Mouse (Mus musculus) embryonic facial prominence, embryonic 14.5 days (tissue): Measurements from ENCODE around the gene Bean1. TPM values are rescaled to one million over a fixed set of nuclear protein-coding genes. Genes with fewer than 3 reads are reported as not detected.

Source experiments
- ATAC-seq: fragments of 200-750 bp; cut with Nextera tagmentation; 2 replicates; pipeline ENCODE4 v1.8.0; 2017; ENCODE audit warnings: low read depth, moderate number of reproducible peaks, moderate TSS enrichment
- DNase-seq: peaks from one replicate; pipeline ENCODE4 v3.0.0-alpha.2; 2015; ENCODE audit warnings: low spot score
- H3K27ac ChIP-seq: fragments of 300-500 bp; sonication (generic); replicated peaks from 2 replicates; pipeline ENCODE4 v1.5.1; 2014; ENCODE audit warnings: low read depth, mild to moderate bottlenecking, low read length, moderate library complexity
- H3K27me3 ChIP-seq: fragments of 300-500 bp; sonication (generic); replicated peaks from 2 replicates; pipeline ENCODE4 v1.6.1; 2014; ENCODE audit warnings: low read length; ENCODE audit not compliant: control insufficient read depth, insufficient read depth
- H3K36me3 ChIP-seq: fragments of 300-500 bp; sonication (generic); 2 replicates; pipeline ENCODE4 v1.6.1; 2014; ENCODE audit warnings: low read length, mixed read lengths; ENCODE audit not compliant: control insufficient read depth, insufficient read depth
- H3K4me1 ChIP-seq: fragments of 300-500 bp; sonication (generic); 2 replicates; pipeline ENCODE4 v1.6.1; 2014; ENCODE audit warnings: antibody characterized with exemption, low read length; ENCODE audit not compliant: control insufficient read depth, insufficient read depth
- H3K4me2 ChIP-seq: fragments of 300-500 bp; sonication (generic); 2 replicates; pipeline ENCODE4 v1.6.1; 2014; ENCODE audit warnings: low read depth, mild to moderate bottlenecking, low read length, moderate library complexity, mixed read lengths
- H3K4me3 ChIP-seq: fragments of 300-500 bp; sonication (generic); 2 replicates; pipeline ENCODE4 v1.5.1; 2014; ENCODE audit warnings: low read depth, mild to moderate bottlenecking, low read length
- H3K9ac ChIP-seq: fragments of 300-500 bp; sonication (generic); 2 replicates; pipeline ENCODE4 v1.6.1; 2014; ENCODE audit warnings: low read depth, mild to moderate bottlenecking, low read length, moderate library complexity, mixed read lengths
- H3K9me3 ChIP-seq: fragments of 300-500 bp; sonication (generic); 2 replicates; pipeline ENCODE4 v1.6.1; 2016; ENCODE audit warnings: low read length; ENCODE audit not compliant: control insufficient read depth
- WGBS: fragments of 180-500 bp; shearing (Covaris S2); extraction: QIAGEN DNeasy Blood & Tissue Kit; methylation state at CpG from one replicate; pipeline ENCODE4 v1.1.7; 2014; 5-methylcytosine and 5-hydroxymethylcytosine counted together
- polyA plus RNA-seq: library from polyadenylated mRNA; unstranded; fragments of >200 nt; fragmentation: Nextera tagmentation; extraction: Ambion mirVana; gene quantifications from 2 replicates; pipeline ENCODE4 v1.2.1, GENCODE M21; 2014

Bean1 gene
- polyA plus RNA-seq, 1 experiment from 2014 or later: 2.5 TPM

GRCm38 (mm10) chr8:104147947-104148346, 22.3 kb upstream of the Bean1 start:
- Histone ChIP-seq H3K9ac (no peak overlapping the region), H3K9me3 (no peaks in the 10 kb centered on the region), H3K4me3 (no peak overlapping the region), H3K27ac (no peak overlapping the region), H3K4me2 (no peak overlapping the region), H3K27me3 (no peaks in the 10 kb centered on the region), H3K4me1 (no peaks in the 10 kb centered on the region), H3K36me3 (no peaks in the 10 kb centered on the region)
- ATAC-seq: no peak
- no peak for DNase-seq
- WGBS: 94% methylated on average over 2 of the region's 2 CpGs

- Histone ChIP-seq H3K9ac (no peak overlapping the region), H3K4me1 (no peaks in the 10 kb centered on the region), H3K4me3 (no peak overlapping the region), H3K27ac (no peak overlapping the region), H3K4me2 (no peak overlapping the region), H3K36me3 (no peaks in the 10 kb centered on the region), H3K9me3 (no peaks in the 10 kb centered on the region), H3K27me3 (no peaks in the 10 kb centered on the region)
- DNase-seq (no peak), ATAC-seq (no peak)
- 52% methylated on average over 5 of the region's 5 CpGs for WGBS
Observed at GRCm38 (mm10) chr8:104160731-104161130, 9.5 kb upstream of the Bean1 start.

GRCm38 (mm10) chr8:104169461-104169860, 781 bp upstream of the Bean1 start:
- no peak for ATAC-seq
- Histone ChIP-seq H3K9me3 (no peaks in the 10 kb centered on the region), H3K9ac (no peak overlapping the region), H3K4me2 (no peak overlapping the region), H3K4me3 (no peak overlapping the region), H3K27ac (no peak overlapping the region), H3K27me3 (peaks cover 45% of the 10 kb centered on the region), H3K4me1 (peaks cover 5% of the 10 kb centered on the region; the same call in 1 of the 2 replicates), H3K36me3 (no peaks in the 10 kb centered on the region)
- DNase-seq: no peak
- 74% methylated on average over 3 of the region's 3 CpGs for WGBS

GRCm38 (mm10) chr8:104171050-104171620, 893 bp downstream of the Bean1 start:
- Histone ChIP-seq H3K9ac (peak overlapping the region; percentile 76), H3K27ac (no peak overlapping the region), H3K4me1 (peaks cover 5% of the 10 kb centered on the region; the same call in 1 of the 2 replicates), H3K36me3 (no peaks in the 10 kb centered on the region), H3K27me3 (peaks cover 45% of the 10 kb centered on the region), H3K4me2 (peak overlapping the region; percentile 98), H3K9me3 (no peaks in the 10 kb centered on the region), H3K4me3 (peak overlapping the region; percentile 67)
- ATAC-seq (0 out of 2 replicates have a peak, but pooled peaks have one; percentile 2), DNase-seq (peak; percentile 4)
- WGBS: 5% methylated on average over 26 of the region's 32 CpGs

GRCm38 (mm10) chr8:104172420-104172819, 2.2 kb downstream of the Bean1 start:
- Histone ChIP-seq H3K27ac (no peak overlapping the region), H3K9me3 (no peaks in the 10 kb centered on the region), H3K4me3 (no peak overlapping the region), H3K4me2 (no peak overlapping the region), H3K27me3 (peaks cover 45% of the 10 kb centered on the region), H3K4me1 (peaks cover 5% of the 10 kb centered on the region; the same call in 1 of the 2 replicates), H3K36me3 (no peaks in the 10 kb centered on the region), H3K9ac (no peak overlapping the region)
- ATAC-seq (no peak), DNase-seq (no peak)
- 92% methylated on average over 6 of the region's 6 CpGs for WGBS

GRCm38 (mm10) chr8:104175848-104176527, 5.7 kb downstream of the Bean1 start:
- Histone ChIP-seq H3K4me1 (peaks cover 3% of the 10 kb centered on the region; the same call in 1 of the 2 replicates), H3K27ac (no peak overlapping the region), H3K4me2 (no peak overlapping the region), H3K36me3 (no peaks in the 10 kb centered on the region), H3K4me3 (no peak overlapping the region), H3K27me3 (peaks cover 28% of the 10 kb centered on the region), H3K9ac (no peak overlapping the region), H3K9me3 (no peaks in the 10 kb centered on the region)
- no peak for DNase-seq
- no peak for ATAC-seq
- 71% methylated on average over 8 of the region's 8 CpGs for WGBS

GRCm38 (mm10) chr8:104177054-104177453, 6.8 kb downstream of the Bean1 start:
- Histone ChIP-seq H3K4me1 (no peaks in the 10 kb centered on the region), H3K9me3 (no peaks in the 10 kb centered on the region), H3K27ac (no peak overlapping the region), H3K9ac (no peak overlapping the region), H3K36me3 (no peaks in the 10 kb centered on the region), H3K4me3 (no peak overlapping the region), H3K4me2 (no peak overlapping the region), H3K27me3 (peaks cover 17% of the 10 kb centered on the region)
- DNase-seq (peak; percentile 12), ATAC-seq (no peak)
- 67% methylated on average over 4 of the region's 4 CpGs for WGBS

GRCm38 (mm10) chr8:104184905-104185304, 14.7 kb downstream of the Bean1 start:
- no peaks in the 10 kb centered on the region for H3K27me3 ChIP-seq
- ATAC-seq (peak; percentile 80), DNase-seq (peak; percentile 26)
- no peaks in the 10 kb centered on the region for H3K9me3 ChIP-seq
- H3K36me3 ChIP-seq: no peaks in the 10 kb centered on the region
- H3K4me2 ChIP-seq: no peak overlapping the region
- 16% methylated on average over 6 of the region's 6 CpGs for WGBS
- H3K9ac ChIP-seq: no peak overlapping the region
- H3K27ac ChIP-seq: no peak overlapping the region
- H3K4me1 ChIP-seq: no peaks in the 10 kb centered on the region
- no peak overlapping the region for H3K4me3 ChIP-seq

- H3K9me3 ChIP-seq: no peaks in the 10 kb centered on the region
- H3K27me3 ChIP-seq: no peaks in the 10 kb centered on the region
- no peak overlapping the region for H3K9ac ChIP-seq
- H3K36me3 ChIP-seq: no peaks in the 10 kb centered on the region
- WGBS: 86% methylated on average over 4 of the region's 4 CpGs
- 0 out of 2 replicates have a peak, but pooled peaks cover 5% of the 10 kb centered on the region for H3K4me1 ChIP-seq
- no peak overlapping the region for H3K4me2 ChIP-seq
- no peak overlapping the region for H3K4me3 ChIP-seq
- DNase-seq (no peak), ATAC-seq (no peak)
- no peak overlapping the region for H3K27ac ChIP-seq
Observed at GRCm38 (mm10) chr8:104186827-104187226, 16.6 kb downstream of the Bean1 start.
